Mouse (Mus musculus): ENCODE results near the gene Chka.
A peak's percentile ranks its signal among the peaks of the same experiment; 100 is the strongest.

The Chka gene

GRCm38 (mm10) chr19:3851502-3851962, at the start of gene Chka:
Chka (plus strand) TSS chr19:3851773.
- peak; percentile 98 to 99 for DNase-seq

- peak; percentile 29 to 31 for DNase-seq
Measured at GRCm38 (mm10) chr19:3805526-3805925, 46.0 kb upstream of the Chka start.

GRCm38 (mm10) chr19:3810536-3811233, 40.9 kb upstream of the Chka start:
- DNase-seq: no peak

- no peak for DNase-seq
Measured at GRCm38 (mm10) chr19:3814461-3814860, 37.1 kb upstream of the Chka start.

- no peak for DNase-seq
Measured at GRCm38 (mm10) chr19:3815824-3816223, 35.7 kb upstream of the Chka start.

- no peak for DNase-seq
Measured at GRCm38 (mm10) chr19:3819080-3819479, 32.5 kb upstream of the Chka start.

GRCm38 (mm10) chr19:3819899-3820444, 31.6 kb upstream of the Chka start:
- DNase-seq: no peak

- DNase-seq: no peak
Measured at GRCm38 (mm10) chr19:3825044-3825443, 26.5 kb upstream of the Chka start.

- DNase-seq: no peak
Measured at GRCm38 (mm10) chr19:3829863-3830262, 21.7 kb upstream of the Chka start.

- no peak for DNase-seq
Measured at GRCm38 (mm10) chr19:3831716-3832115, 19.9 kb upstream of the Chka start.

GRCm38 (mm10) chr19:3832851-3833353, 18.7 kb upstream of the Chka start:
- no peak for DNase-seq

- DNase-seq: no peak
Measured at GRCm38 (mm10) chr19:3834301-3834700, 17.3 kb upstream of the Chka start.

GRCm38 (mm10) chr19:3836791-3837190, 14.8 kb upstream of the Chka start:
- peak; percentile 47 to 56 for DNase-seq

- no peak for DNase-seq
Measured at GRCm38 (mm10) chr19:3838931-3839330, 12.6 kb upstream of the Chka start.

GRCm38 (mm10) chr19:3839686-3840085, 11.9 kb upstream of the Chka start:
- no peak for DNase-seq

- DNase-seq: peak; percentile 27 to 49
Measured at GRCm38 (mm10) chr19:3840214-3840651, 11.3 kb upstream of the Chka start.

GRCm38 (mm10) chr19:3840685-3841084, 10.9 kb upstream of the Chka start:
- no peak for DNase-seq

GRCm38 (mm10) chr19:3842359-3843148, 9.0 kb upstream of the Chka start:
- no peak for DNase-seq

- no peak for DNase-seq
Measured at GRCm38 (mm10) chr19:3843629-3844028, 7.9 kb upstream of the Chka start.

- no peak for DNase-seq
Measured at GRCm38 (mm10) chr19:3844836-3845235, 6.7 kb upstream of the Chka start.

- DNase-seq: no peak
Measured at GRCm38 (mm10) chr19:3845339-3845738, 6.2 kb upstream of the Chka start.

GRCm38 (mm10) chr19:3845803-3846406, 5.7 kb upstream of the Chka start:
- DNase-seq: no peak

Data from thymus, postnatal 36 days (tissue).